Mouse (Mus musculus) urinary bladder, adult 2 months (tissue): ENCODE data around the gene Col24a1. TPM values are rescaled to one million over a fixed set of nuclear protein-coding genes. Genes with fewer than 3 reads are reported as not detected.
"Not testable (repeated sequence)": the region's sequence is repeated elsewhere in the genome, so short reads cannot be mapped to it uniquely, and the experiment has no call there.

ENCODE experiments used
- DNase-seq: peaks from one replicate; pipeline ENCODE4 v3.0.0; 2022; ENCODE audit warnings: low spot score
- polyA plus RNA-seq: library from polyadenylated mRNA; depleted of rRNA; stranded (reverse); fragments of >200 nt; gene quantifications from 2 replicates; pipeline ENCODE4 v1.2.3, GENCODE M21; 2012

Col24a1 gene
- polyA plus RNA-seq, 1 experiment: 3.1 TPM

- DNase-seq: no peak
These were observed 61.7 kb downstream of the Col24a1 start for GRCm38 (mm10) chr3:145353951-145354350.

GRCm38 (mm10) chr3:145356865-145357487, 64.7 kb downstream of the Col24a1 start:
- DNase-seq: no peak

- DNase-seq: no peak
These were observed 73.0 kb downstream of the Col24a1 start for GRCm38 (mm10) chr3:145365227-145365626.

GRCm38 (mm10) chr3:145367176-145367717, 75.0 kb downstream of the Col24a1 start:
- DNase-seq: no peak

GRCm38 (mm10) chr3:145376298-145376697, 84.0 kb downstream of the Col24a1 start:
- no peak for DNase-seq

GRCm38 (mm10) chr3:145383095-145383494, 90.8 kb downstream of the Col24a1 start:
- no peak for DNase-seq

- no peak for DNase-seq
These were observed 94.2 kb downstream of the Col24a1 start for GRCm38 (mm10) chr3:145386434-145386833.

- no peak for DNase-seq
These were observed 98.4 kb downstream of the Col24a1 start for GRCm38 (mm10) chr3:145390681-145391080.

GRCm38 (mm10) chr3:145391986-145392659, 99.9 kb downstream of the Col24a1 start:
- DNase-seq: no peak

- no peak for DNase-seq
These were observed 106.9 kb downstream of the Col24a1 start for GRCm38 (mm10) chr3:145399173-145399572.

GRCm38 (mm10) chr3:145402257-145402656, 110.0 kb downstream of the Col24a1 start:
- DNase-seq: no peak

GRCm38 (mm10) chr3:145402994-145403393, 110.7 kb downstream of the Col24a1 start:
- no peak for DNase-seq

GRCm38 (mm10) chr3:145408045-145408444, 115.8 kb downstream of the Col24a1 start:
- DNase-seq: no peak

GRCm38 (mm10) chr3:145412137-145412536, 119.9 kb downstream of the Col24a1 start:
- DNase-seq: no peak

- DNase-seq: no peak
These were observed 122.1 kb downstream of the Col24a1 start for GRCm38 (mm10) chr3:145414362-145414761.

GRCm38 (mm10) chr3:145417809-145418208, 125.5 kb downstream of the Col24a1 start:
- DNase-seq: no peak

GRCm38 (mm10) chr3:145420421-145420820, 128.1 kb downstream of the Col24a1 start:
- DNase-seq: no peak

GRCm38 (mm10) chr3:145422044-145422443, 129.8 kb downstream of the Col24a1 start:
- DNase-seq: no peak

- no peak for DNase-seq
These were observed 146.1 kb downstream of the Col24a1 start for GRCm38 (mm10) chr3:145438352-145438751.

GRCm38 (mm10) chr3:145439086-145439485, 146.8 kb downstream of the Col24a1 start:
- DNase-seq: no peak

GRCm38 (mm10) chr3:145440993-145441392, 148.7 kb downstream of the Col24a1 start:
- DNase-seq: no peak

- DNase-seq: no peak
These were observed 150.0 kb downstream of the Col24a1 start for GRCm38 (mm10) chr3:145442268-145442667.

GRCm38 (mm10) chr3:145443167-145443566, 150.9 kb downstream of the Col24a1 start:
- DNase-seq: not testable (repeated sequence)
